12 mouse cellular contexts compared by ENCODE assay signal in the genomic region with DNA sequence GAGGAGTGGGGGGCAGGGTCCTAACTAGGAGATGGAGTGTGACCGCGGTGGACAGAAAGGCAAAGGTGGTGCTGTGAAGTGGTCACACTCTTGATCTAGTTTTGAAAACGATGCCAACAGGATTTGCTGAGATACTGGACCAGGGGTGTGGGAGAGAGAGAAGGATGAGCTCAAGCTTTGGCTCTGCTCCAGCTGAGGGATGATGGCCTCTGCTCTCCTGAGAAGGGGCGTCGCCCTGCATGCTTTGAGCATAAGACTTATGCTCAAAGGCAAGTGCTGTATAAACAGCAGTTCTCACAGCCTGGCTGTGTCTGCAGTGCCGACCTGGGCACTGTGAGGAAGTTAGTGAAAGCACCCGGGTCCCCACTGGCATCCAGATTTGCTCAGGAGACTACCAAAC. TPM values are rescaled to one million over a fixed set of nuclear protein-coding genes. Genes with fewer than 3 reads are reported as not detected.
A peak's percentile ranks its signal among the peaks of the same experiment; 100 is the strongest.
DNase-seq lines count a peak whose midpoint lies in the region; ATAC-seq and TF ChIP-seq lines count a peak whose summit lies in the region.
"Had no signal": no experiment of that assay in that cellular context is flagged by ENCODE, and none has a peak within 500 bp of the region (broad histone marks: within the 10 kb centered on the region; RNA-seq: fewer than 3 reads in every experiment).

No protein-coding gene starts in this region.

- H3K36me3 ChIP-seq in heart, embryonic 11.5 days (ENCODE audit: control insufficient read depth, insufficient read depth, low read length) = no peaks in the 10 kb centered on the region
- no peaks in the 10 kb centered on the region for H3K36me3 ChIP-seq in stomach, postnatal 0 days (ENCODE audit: control insufficient read depth, insufficient read depth, low read length)

- peaks cover 44% of the 10 kb centered on the region for H3K4me1 ChIP-seq in heart, embryonic 11.5 days (ENCODE audit: control insufficient read depth, insufficient read depth, low read length)
- H3K4me1 ChIP-seq in stomach, postnatal 0 days (replicated peaks; ENCODE audit: control insufficient read depth, insufficient read depth) = peaks cover 14% of the 10 kb centered on the region; the same call in 1 of the 2 replicates

- 0 out of 2 replicates have a peak overlapping the region, but pooled peaks have one; percentile 16 for H3K9ac ChIP-seq in heart, embryonic 11.5 days (ENCODE audit: low read depth, low read length)
- H3K9ac ChIP-seq in stomach, postnatal 0 days (ENCODE audit: low read length) = no peak overlapping the region

- WGBS in heart, embryonic 11.5 days (ENCODE audit: insufficient replicate concordance) = 64% methylated on average over 7 of the region's 7 CpGs
- WGBS in stomach, postnatal 0 days = 36% methylated on average over 7 of the region's 7 CpGs

- ATAC-seq in heart, embryonic 11.5 days (replicated peaks; ENCODE audit: insufficient number of reproducible peaks, low FRiP score, low TSS enrichment) = no peak
- no peak for ATAC-seq in stomach, postnatal 0 days (ENCODE audit: low FRiP score, low TSS enrichment)

- TF ChIP-seq EP300 in stomach, postnatal 0 days (optimal IDR thresholded peaks at IDR 0.05) = no peak

- no peaks in the 10 kb centered on the region for H3K9me3 ChIP-seq in heart, embryonic 11.5 days (replicated peaks; ENCODE audit: control insufficient read depth, low read length)
- no peaks in the 10 kb centered on the region for H3K9me3 ChIP-seq in stomach, postnatal 0 days (ENCODE audit: control insufficient read depth, low read length)

- 0 out of 2 replicates have a peak overlapping the region, but pooled peaks have one; percentile 35 for H3K27ac ChIP-seq in heart, embryonic 11.5 days (ENCODE audit: low read depth, low read length)
- 0 out of 2 replicates have a peak overlapping the region, but pooled peaks have one; percentile 20 for H3K27ac ChIP-seq in stomach, postnatal 0 days (replicated peaks)
- H3K27ac ChIP-seq: kidney, postnatal 0 days; macrophage had no signal

- H3K27me3 ChIP-seq in heart, embryonic 11.5 days (ENCODE audit: control insufficient read depth, insufficient read depth, low read length) = peaks cover 13% of the 10 kb centered on the region
- no peaks in the 10 kb centered on the region; the same call in 1 of the 2 replicates for H3K27me3 ChIP-seq in stomach, postnatal 0 days (ENCODE audit: control insufficient read depth, insufficient read depth, low read length)

- no peak overlapping the region for H3K4me3 ChIP-seq in heart, embryonic 11.5 days (ENCODE audit: low read depth, low read length)
- H3K4me3 ChIP-seq in stomach, postnatal 0 days (ENCODE audit: low read depth, low read length) = no peak overlapping the region

- TF ChIP-seq CTCF in stomach, postnatal 0 days (IDR thresholded peaks at IDR 0.05; ENCODE audit: low read depth) = no peak

- DNase-seq in heart, adult 9 months (ENCODE audit: low spot score in 2 of 2) = no peak
- peak; percentile 39 for DNase-seq in retina, postnatal 1 day
- no peak for DNase-seq in retina, embryonic 14.5 days (ENCODE audit: low spot score)
- DNase-seq in gastrocnemius, postnatal 36 days = peak; percentile 43 to 62
- DNase-seq in stomach, postnatal 0 days (ENCODE audit: low spot score) = no peak
- DNase-seq in spleen, adult 12 weeks (ENCODE audit: low spot score) = no peak
- DNase-seq in embryo, embryonic 10.5 days (ENCODE audit: low spot score) = no peak
- DNase-seq: cerebellum, adult 8-10 months; thymus, adult 2 months had no signal

- intact Hi-C loops in gastrocnemius, postnatal 36 days (cut with DNase I) = no loop called here

- H3K4me2 ChIP-seq in heart, embryonic 11.5 days = no peak overlapping the region
- no peak overlapping the region for H3K4me2 ChIP-seq in stomach, postnatal 0 days (replicated peaks; ENCODE audit: low read depth)

RNA-seq across cellular contexts. Expression of gene Cd248, which starts 2.8 kb away (rescaled TPM):
- polyA plus RNA-seq in heart, embryonic 11.5 days (2014; fragmentation: Nextera tagmentation; extraction: Ambion mirVana) = 24.2 and 27.3 TPM in 2 replicates
- 10 to 100 TPM; 12.4 to 12.5 TPM for total RNA-seq in gastrocnemius, postnatal 36 days (2021)
- 31.6 and 39.5 TPM in 2 replicates for polyA plus RNA-seq in stomach, postnatal 0 days (2015; fragmentation: Nextera tagmentation; extraction: Ambion mirVana)
- polyA plus RNA-seq: macrophage had no signal

RNA-seq across cellular contexts. Expression of gene Rin1, which starts 14.8 kb away (rescaled TPM):
- polyA plus RNA-seq in heart, embryonic 11.5 days (2014; fragmentation: Nextera tagmentation; extraction: Ambion mirVana) = 3.0 and 4.3 TPM in 2 replicates
- total RNA-seq in gastrocnemius, postnatal 36 days (2021) = 1 to 10 TPM in 1 of 2 experiments, under 1 TPM in 1; 0.52 to 1.3 TPM
- 2.6 TPM in 2 replicates for polyA plus RNA-seq in stomach, postnatal 0 days (2015; fragmentation: Nextera tagmentation; extraction: Ambion mirVana)

RNA-seq across cellular contexts. Expression of gene Tmem151a, which starts 20.2 kb away (rescaled TPM):
- polyA plus RNA-seq in heart, embryonic 11.5 days (2014; fragmentation: Nextera tagmentation; extraction: Ambion mirVana) = 4.6 and 4.7 TPM in 2 replicates
- under 1 TPM in 1 of 2 experiments, not detected in 1; 0.22 TPM for total RNA-seq in gastrocnemius, postnatal 36 days (2021)
- 10.4 and 11.4 TPM in 2 replicates for polyA plus RNA-seq in stomach, postnatal 0 days (2015; fragmentation: Nextera tagmentation; extraction: Ambion mirVana)

RNA-seq across cellular contexts. Expression of gene Yif1a, which starts 23.2 kb away (rescaled TPM):
- 102 and 103 TPM in 2 replicates for polyA plus RNA-seq in heart, embryonic 11.5 days (2014; fragmentation: Nextera tagmentation; extraction: Ambion mirVana)
- total RNA-seq in gastrocnemius, postnatal 36 days (2021) = 10 to 100 TPM; 38.2 to 44.7 TPM
- polyA plus RNA-seq in stomach, postnatal 0 days (2015; fragmentation: Nextera tagmentation; extraction: Ambion mirVana) = 128 and 131 TPM in 2 replicates

RNA-seq across cellular contexts. Expression of gene Brms1, which starts 23.9 kb away (rescaled TPM):
- 35.3 and 36.4 TPM in 2 replicates for polyA plus RNA-seq in heart, embryonic 11.5 days (2014; fragmentation: Nextera tagmentation; extraction: Ambion mirVana)
- 10 to 100 TPM; 11.5 to 14.1 TPM for total RNA-seq in gastrocnemius, postnatal 36 days (2021)
- polyA plus RNA-seq in stomach, postnatal 0 days (2015; fragmentation: Nextera tagmentation; extraction: Ambion mirVana) = 42.3 and 45.6 TPM in 2 replicates

Comparison
In these comparisons a context has a peak if more than half of its experiments do, and no peak if none do; other contexts are left out.
1. DNase-seq: peak in retina, postnatal 1 day (single experiment) and gastrocnemius, postnatal 36 days (2 of 2); none in heart, adult 9 months (0 of 2), retina, embryonic 14.5 days (single experiment), stomach, postnatal 0 days (single experiment), spleen, adult 12 weeks (single experiment) and embryo, embryonic 10.5 days (single experiment).